Mouse (Mus musculus): ENCODE measurements at regions not wholly inside any gene's neighbourhood (a gene's known extent, or its start where the extent isn't known, plus 50 kb on each side); places are given as distances from the start of the nearest gene placed in this dataset.

DNA sequence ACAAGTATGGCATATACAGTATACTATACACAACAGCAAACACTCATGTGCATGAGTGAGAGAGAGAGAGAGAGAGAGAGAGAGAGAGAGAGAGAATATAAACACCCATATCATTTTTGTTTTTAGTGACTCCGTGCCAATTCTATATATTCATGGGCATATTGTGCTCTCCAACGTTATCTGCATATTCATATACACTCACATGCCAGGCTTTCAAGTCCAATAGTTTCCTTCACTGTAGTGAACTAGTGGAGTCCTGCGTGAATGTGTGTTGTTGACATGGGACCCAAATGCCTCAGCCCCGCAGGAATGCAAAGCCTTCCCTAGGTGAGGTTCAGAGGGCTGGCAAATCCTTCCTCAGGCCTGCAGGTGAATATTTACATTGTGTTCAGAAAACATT lies 53.4 kb upstream of the Nab1 start:
- Histone ChIP-seq H3K9ac (no peak overlapping the region), H3K9me3 (no peaks in the 10 kb centered on the region), H3K4me1 (no peaks in the 10 kb centered on the region), H3K27me3 (replicated peaks) (no peaks in the 10 kb centered on the region), H3K27ac (no peak overlapping the region), H3K4me2 (no peak overlapping the region), H3K36me3 (replicated peaks) (no peaks in the 10 kb centered on the region), H3K4me3 (no peak overlapping the region)
- 80% methylated on average over 4 of the region's 4 CpGs for WGBS
- no peak for ATAC-seq (replicated peaks)

DNA sequence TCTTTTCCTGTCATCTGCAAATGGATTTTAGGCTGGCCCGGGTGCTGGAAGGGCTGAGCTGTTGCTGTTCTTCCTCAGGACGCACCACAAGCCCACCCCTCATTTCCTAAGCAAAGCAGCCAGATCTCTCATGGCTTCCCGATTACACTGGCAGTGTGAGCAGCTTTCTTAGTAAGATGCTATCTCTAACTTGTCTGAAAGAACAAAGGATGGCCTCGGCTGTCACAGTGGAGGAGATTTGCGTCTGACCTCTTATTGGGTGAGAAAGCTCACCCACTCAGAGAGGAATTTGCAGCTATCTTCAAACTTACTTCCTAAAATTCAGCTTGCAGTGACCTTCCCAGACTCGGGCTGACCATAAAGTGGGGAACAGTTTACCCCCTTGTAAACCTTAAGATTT lies 64.7 kb upstream of the Nemp2 start:
- H3K9ac ChIP-seq = no peak overlapping the region
- no peak for ATAC-seq (replicated peaks)
- H3K27ac ChIP-seq = no peak overlapping the region
- no peak overlapping the region for H3K4me3 ChIP-seq
- no peaks in the 10 kb centered on the region for H3K9me3 ChIP-seq
- H3K4me1 ChIP-seq = no peaks in the 10 kb centered on the region
- no peaks in the 10 kb centered on the region for H3K27me3 ChIP-seq (replicated peaks)
- WGBS = 33% methylated on average over 6 of the region's 6 CpGs
- no peaks in the 10 kb centered on the region for H3K36me3 ChIP-seq (replicated peaks)
- H3K4me2 ChIP-seq = no peak overlapping the region

DNA sequence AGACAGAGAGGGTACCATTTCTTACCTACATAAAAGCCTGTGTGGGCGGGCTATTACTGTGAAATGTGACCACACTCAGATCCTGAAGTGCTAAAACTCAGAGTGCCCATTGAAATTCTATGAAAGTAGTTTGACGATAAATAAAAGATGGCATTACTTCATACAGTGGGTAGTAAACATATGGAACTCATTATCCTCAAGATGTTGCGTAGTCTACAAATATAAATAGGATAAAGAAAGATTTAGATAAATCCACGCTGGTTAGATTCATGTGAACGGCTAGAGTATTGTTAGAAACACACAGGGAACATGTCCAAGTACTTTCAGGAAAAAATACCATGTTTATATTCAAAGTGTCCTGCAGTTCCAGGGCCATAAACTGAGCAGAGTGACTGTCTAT lies 58.8 kb upstream of the Nemp2 start:
- H3K27me3 ChIP-seq (replicated peaks) = no peaks in the 10 kb centered on the region
- H3K27ac ChIP-seq = no peak overlapping the region
- H3K4me1 ChIP-seq = no peaks in the 10 kb centered on the region
- no peaks in the 10 kb centered on the region for H3K9me3 ChIP-seq
- no peak overlapping the region for H3K4me3 ChIP-seq
- no peak for ATAC-seq (replicated peaks)
- WGBS = 86% methylated on average over 5 of the region's 5 CpGs
- no peak overlapping the region for H3K4me2 ChIP-seq
- no peak overlapping the region for H3K9ac ChIP-seq
- no peaks in the 10 kb centered on the region for H3K36me3 ChIP-seq (replicated peaks)

DNA sequence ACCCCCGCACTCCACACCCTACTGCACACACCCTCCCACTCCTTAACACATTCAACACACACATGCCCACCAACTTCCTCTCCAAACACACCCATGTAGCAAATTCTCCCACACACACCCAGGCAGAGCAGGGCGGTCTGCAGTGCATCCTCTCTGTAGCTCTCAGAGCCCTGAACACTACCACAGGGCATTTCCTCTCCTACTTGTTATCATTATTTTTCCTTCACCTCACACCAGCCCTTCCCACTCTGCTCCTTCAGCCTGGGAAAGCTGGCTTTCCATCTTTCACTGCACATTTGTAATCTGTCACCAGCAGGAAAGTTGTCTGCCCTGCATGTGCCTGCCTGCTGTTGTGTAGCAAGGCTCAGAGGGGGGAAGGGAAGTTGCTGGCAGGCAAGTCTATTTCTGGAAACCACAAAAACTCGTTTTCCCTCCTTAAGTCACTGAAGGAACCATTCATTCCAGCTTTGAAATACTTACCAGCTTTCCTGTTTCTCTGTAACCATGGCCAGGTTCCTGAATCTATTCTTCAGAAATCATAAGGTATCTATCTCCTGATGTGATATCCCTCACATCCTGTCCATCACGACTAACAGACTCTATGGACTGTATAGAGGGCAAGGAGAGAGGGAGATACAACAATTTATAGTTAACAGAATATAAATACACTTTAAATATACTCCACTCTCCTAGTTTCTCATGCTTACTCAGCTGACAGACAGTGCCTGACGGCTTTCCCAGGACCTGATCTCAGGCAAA lies 52.0 kb upstream of the Nemp2 start:
- Histone ChIP-seq H3K9me3 (no peaks in the 10 kb centered on the region), H3K27me3 (replicated peaks) (no peaks in the 10 kb centered on the region), H3K36me3 (replicated peaks) (no peaks in the 10 kb centered on the region), H3K27ac (no peak overlapping the region), H3K9ac (no peak overlapping the region), H3K4me1 (0 out of 2 replicates have a peak, but pooled peaks cover 3% of the 10 kb centered on the region), H3K4me3 (no peak overlapping the region), H3K4me2 (no peak overlapping the region)
- ATAC-seq (replicated peaks) = 0 out of 2 replicates have a peak, but pooled peaks have one; percentile 27
- WGBS = 61% methylated on average over 5 of the region's 5 CpGs

DNA sequence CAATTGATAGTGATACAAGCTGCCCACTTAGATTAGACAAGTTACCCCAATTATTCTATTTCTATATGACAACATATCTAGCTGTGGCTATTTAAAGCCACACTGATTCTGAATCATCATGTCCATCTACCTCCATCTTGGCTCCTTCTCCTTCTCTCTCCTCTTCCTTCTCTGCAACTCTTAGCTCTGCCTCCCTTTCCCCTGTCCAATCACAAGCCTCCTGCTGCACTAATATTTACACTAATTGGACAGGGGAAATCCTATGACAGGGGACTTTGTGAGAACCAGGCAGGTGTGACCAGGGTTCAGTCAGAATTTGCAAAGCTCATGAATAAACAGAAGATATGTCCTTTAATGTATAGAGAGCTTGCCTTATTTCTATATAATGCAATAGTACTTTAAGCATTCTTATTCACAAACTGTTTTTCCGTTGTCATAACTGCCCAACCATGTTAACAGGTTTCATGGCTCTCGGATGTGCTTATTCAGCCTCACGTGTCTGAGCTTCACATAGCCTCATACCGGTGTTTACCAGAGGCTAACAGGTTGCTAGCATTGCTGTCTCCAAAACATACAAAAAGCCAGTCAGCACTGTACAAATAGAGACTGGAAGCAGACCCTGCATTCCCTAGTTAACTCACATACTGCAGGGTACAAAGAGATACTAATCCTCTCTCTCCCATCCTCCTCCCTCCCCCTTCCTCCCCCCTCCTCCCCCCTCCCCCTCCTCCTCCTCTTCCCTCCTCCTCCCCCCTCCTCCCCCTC lies 50.2 kb upstream of the Nemp2 start:
- 0 out of 2 replicates have a peak, but pooled peaks have one; percentile 37 for ATAC-seq (replicated peaks)
- Histone ChIP-seq H3K9ac (no peak overlapping the region), H3K4me3 (no peak overlapping the region)

More for the DNA sequence above, 50.2 kb upstream of the Nemp2 start:
- Histone ChIP-seq H3K9me3 (no peaks in the 10 kb centered on the region), H3K27ac (no peak overlapping the region), H3K36me3 (replicated peaks) (no peaks in the 10 kb centered on the region), H3K4me1 (0 out of 2 replicates have a peak, but pooled peaks cover 3% of the 10 kb centered on the region), H3K27me3 (replicated peaks) (no peaks in the 10 kb centered on the region), H3K4me2 (no peak overlapping the region)
- WGBS = 84% methylated on average over 4 of the region's 4 CpGs

Measured in midbrain, embryonic 15.5 days (tissue).